Mouse (Mus musculus) monocyte, adult 2 months (primary cell): ENCODE data around the gene Jpt1.
A peak's percentile ranks its signal among the peaks of the same experiment; 100 is the strongest.
"Not testable (repeated sequence)": the region's sequence is repeated elsewhere in the genome, so short reads cannot be mapped to it uniquely, and the experiment has no call there.

Source experiments
- DNase-seq, 2 experiments: peaks; one replicate each; pipeline ENCODE4 v3.0.0; 2022; ENCODE audit warnings: low spot score in 2 of 2, low read depth in 1 of 2

The Jpt1 gene

GRCm38 (mm10) chr11:115514238-115514663 is at the start of gene Jpt1:
Gene Jpt1, minus strand, starts transcription at chr11:115514387.
- peak; percentile 89 to 92 for DNase-seq

GRCm38 (mm10) chr11:115563406-115563805 is 49.2 kb upstream of the Jpt1 start:
- no peak for DNase-seq

GRCm38 (mm10) chr11:115555717-115556116 is 41.5 kb upstream of the Jpt1 start:
- DNase-seq: no peak

- no peak for DNase-seq
These were observed 38.6 kb upstream of the Jpt1 start for GRCm38 (mm10) chr11:115552783-115553182.

- no peak for DNase-seq
These were observed 29.4 kb upstream of the Jpt1 start for GRCm38 (mm10) chr11:115543571-115543970.

GRCm38 (mm10) chr11:115538045-115538444 is 23.9 kb upstream of the Jpt1 start:
- no peak for DNase-seq

GRCm38 (mm10) chr11:115536856-115537568 is 22.8 kb upstream of the Jpt1 start:
- DNase-seq: no peak

- peak; percentile 94 to 97 for DNase-seq
These were observed 22.0 kb upstream of the Jpt1 start, which contains the start of gene Sumo2 for GRCm38 (mm10) chr11:115536038-115536681. Gene Sumo2, minus strand, starts transcription at chr11:115536276.

GRCm38 (mm10) chr11:115535401-115536037 is 21.3 kb upstream of the Jpt1 start:
- peak in 1 of 2 experiments; percentile 46 for DNase-seq

GRCm38 (mm10) chr11:115534759-115535371 is 20.7 kb upstream of the Jpt1 start:
- DNase-seq: no peak

GRCm38 (mm10) chr11:115526446-115526845 is 12.3 kb upstream of the Jpt1 start:
- DNase-seq: not testable (repeated sequence)

GRCm38 (mm10) chr11:115522703-115523102 is 8.5 kb upstream of the Jpt1 start:
- no peak for DNase-seq

- DNase-seq: no peak
These were observed 8.1 kb upstream of the Jpt1 start for GRCm38 (mm10) chr11:115522238-115522637.

- DNase-seq: no peak
These were observed 6.9 kb upstream of the Jpt1 start for GRCm38 (mm10) chr11:115521080-115521479.

- no peak for DNase-seq
These were observed 6.0 kb upstream of the Jpt1 start for GRCm38 (mm10) chr11:115520218-115520617.

- DNase-seq: no peak
These were observed 5.4 kb upstream of the Jpt1 start for GRCm38 (mm10) chr11:115519581-115519980.

GRCm38 (mm10) chr11:115518693-115519092 is 4.5 kb upstream of the Jpt1 start:
- DNase-seq: no peak

- no peak for DNase-seq
These were observed 2.8 kb upstream of the Jpt1 start for GRCm38 (mm10) chr11:115516942-115517341.

GRCm38 (mm10) chr11:115515021-115515420 is 834 bp upstream of the Jpt1 start:
- DNase-seq: no peak

- no peak for DNase-seq
These were observed 633 bp downstream of the Jpt1 start for GRCm38 (mm10) chr11:115513271-115514237.
